Mouse (Mus musculus): ENCODE data around the gene Rft1. TPM values are rescaled to one million over a fixed set of nuclear protein-coding genes. Genes with fewer than 3 reads are reported as not detected.

Rft1 gene
- 10 to 100 TPM; 10.6 to 11.0 TPM for total RNA-seq (2021)
- long read RNA-seq, experiment 1, transcript Rft1-201 (13 exons, 2,387 nt), result major isoform, 7 of 14 reads
- long read RNA-seq, experiment 1, partial matches to known transcripts, result 0 of 14 reads
- long read RNA-seq, experiment 1, other reads (novel, unspliced or antisense), result 5 of 14 reads
- long read RNA-seq, experiment 2, transcript Rft1-201 (13 exons, 2,387 nt), result major isoform, 6 of 12 reads
- long read RNA-seq, experiment 2, partial matches to known transcripts, result 1 of 12 reads
- long read RNA-seq, experiment 2, other reads (novel, unspliced or antisense), result 3 of 12 reads

DNA sequence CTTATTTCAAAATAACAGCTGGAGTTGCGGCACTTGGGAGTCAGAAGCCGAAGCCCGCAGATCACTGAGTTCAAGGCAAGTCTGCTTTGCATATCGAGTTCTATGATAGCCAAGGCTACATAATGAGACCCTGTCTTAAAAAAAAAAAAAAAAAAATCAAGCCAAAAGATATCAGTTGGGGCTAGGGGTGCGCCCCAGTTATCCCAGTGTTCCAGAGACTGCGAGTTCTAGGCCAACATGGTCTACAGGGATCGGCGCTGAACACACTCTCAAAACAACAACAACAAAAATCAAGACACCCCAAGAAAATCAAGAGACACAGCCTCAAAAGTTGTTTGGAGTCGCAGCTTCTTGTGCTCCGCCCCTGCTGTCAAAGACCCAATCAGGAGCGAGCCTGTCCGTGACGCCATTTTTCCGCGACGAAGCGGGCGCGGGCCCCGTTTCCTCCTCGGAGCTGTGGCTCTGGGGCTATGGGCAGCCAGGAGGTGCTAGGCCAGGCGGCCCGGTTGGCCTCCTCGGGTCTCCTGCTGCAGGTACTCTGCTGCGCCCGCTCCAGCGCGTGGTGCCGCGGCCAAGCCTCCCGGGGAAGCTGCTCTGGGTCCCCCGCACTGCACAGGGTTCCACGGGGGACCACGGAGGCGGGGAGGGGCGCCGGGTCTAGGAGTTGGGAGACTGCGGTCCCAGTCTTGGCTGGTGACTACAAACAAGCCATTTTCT lies at the start of gene Rft1:
Rft1 (plus strand) TSS at position 418 of the 717 bp plus-strand sequence.
- peak; percentile 99 for DNase-seq (ENCODE audit: low spot score in 2 of 2)

DNA sequence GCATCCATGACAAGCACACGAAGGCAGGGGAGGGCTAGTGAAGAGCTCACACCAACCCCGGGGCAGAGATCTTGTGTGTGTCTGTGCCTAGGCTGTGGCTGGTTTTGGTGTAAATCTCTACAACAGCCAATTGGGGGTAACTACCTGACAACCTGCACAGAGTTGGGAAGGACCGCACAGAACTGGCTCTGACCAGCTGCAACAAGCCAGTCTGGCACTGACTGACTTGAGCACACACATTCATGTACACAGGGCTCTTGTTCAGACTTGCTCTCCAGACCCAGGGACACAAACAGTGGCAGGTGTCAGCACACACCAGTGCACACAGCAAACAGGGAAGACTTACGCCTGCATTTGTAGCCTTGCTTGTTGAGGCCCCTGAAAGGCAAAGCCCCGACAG lies 47.3 kb upstream of the Rft1 start:
- no peak for DNase-seq (ENCODE audit: low spot score in 2 of 2)

DNA sequence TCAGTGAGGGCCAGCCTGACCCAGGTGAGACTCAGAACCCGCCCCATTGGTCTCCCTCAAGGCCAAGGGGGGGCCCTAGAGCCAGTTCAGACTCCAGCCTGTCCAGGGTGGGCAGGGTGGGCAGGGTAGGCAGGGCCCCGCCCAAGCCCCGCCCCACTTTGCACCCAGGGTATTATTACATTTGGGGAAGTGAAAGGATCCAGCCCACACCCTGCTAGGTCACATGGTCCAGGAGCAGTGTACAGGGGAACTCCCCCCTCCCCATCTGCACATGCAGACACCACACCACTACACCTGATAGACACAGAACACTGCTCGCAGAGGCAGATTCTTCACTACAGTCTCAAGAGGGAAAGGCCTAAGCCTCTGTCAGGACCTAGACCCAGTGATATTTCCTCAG lies 46.5 kb upstream of the Rft1 start:
- no peak for DNase-seq (ENCODE audit: low spot score in 2 of 2)

- DNase-seq (ENCODE audit: low spot score in 2 of 2), result no peak
These were observed 46.0 kb upstream of the Rft1 start for GRCm38 (mm10) chr14:30608176-30608575.

DNA sequence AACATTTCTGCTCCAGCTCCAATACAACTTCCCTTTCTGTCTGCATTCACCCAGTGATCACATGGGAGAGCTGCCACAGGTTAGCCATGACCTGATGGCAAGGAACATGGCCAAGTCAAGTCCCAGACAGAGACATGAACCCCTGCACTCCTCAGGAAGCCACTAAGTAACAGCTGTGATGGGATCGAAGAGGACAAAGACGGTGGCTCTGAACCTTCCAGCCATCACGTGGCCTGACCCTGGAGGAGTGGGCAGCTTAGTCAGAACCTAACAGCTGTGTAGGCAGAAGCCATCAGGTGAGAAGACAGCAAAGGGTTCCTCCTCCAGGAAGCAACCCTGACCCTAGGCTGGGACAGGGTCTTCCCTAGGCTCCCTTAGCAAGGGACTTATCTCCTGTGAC lies 44.7 kb upstream of the Rft1 start:
- DNase-seq (ENCODE audit: low spot score in 2 of 2), result no peak

DNA sequence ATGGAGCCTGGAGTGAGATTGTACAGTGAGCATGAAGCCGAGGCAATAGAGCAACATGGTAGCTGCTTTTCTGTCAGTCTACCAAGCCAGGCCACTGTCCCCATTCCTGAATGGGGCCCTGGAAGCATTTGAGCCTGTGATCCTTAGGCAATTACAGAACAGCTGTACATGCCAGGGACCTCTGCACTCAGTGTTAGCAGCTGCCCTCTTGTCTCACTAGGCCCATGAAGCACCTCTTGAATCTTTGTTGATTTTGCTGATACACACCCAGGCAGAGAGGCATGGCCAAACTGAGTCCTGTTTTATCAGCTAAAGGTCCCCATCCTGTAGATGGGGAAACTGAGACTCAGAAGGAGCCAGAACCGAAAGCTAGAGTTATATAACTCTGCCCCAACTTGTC lies 43.9 kb upstream of the Rft1 start:
- no peak for DNase-seq (ENCODE audit: low spot score in 2 of 2)

DNA sequence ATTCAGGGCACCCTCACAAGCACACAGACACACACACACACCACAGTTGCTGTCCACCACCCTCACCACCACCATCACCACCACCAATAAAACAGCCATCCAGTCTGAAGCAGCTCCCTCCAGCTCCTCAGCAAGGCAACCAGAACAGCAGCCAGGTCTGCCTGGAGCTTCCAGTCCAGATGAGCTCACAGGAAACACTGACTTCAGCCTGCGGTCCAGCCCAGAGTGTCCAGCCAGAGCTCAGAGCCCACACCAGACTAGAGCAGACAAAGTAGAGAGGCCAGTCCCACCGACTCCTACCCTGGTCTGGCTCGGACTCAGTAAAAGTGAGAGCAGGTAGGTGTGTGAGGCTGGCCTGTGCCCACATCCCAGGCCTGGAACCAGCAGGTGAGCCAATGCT lies 43.2 kb upstream of the Rft1 start:
- peak in 1 of 2 experiments; percentile 41 for DNase-seq (ENCODE audit: low spot score in 2 of 2)

- DNase-seq (ENCODE audit: low spot score in 2 of 2), result peak; percentile 86 to 89
These were observed 41.6 kb upstream of the Rft1 start for GRCm38 (mm10) chr14:30612523-30612922.

DNA sequence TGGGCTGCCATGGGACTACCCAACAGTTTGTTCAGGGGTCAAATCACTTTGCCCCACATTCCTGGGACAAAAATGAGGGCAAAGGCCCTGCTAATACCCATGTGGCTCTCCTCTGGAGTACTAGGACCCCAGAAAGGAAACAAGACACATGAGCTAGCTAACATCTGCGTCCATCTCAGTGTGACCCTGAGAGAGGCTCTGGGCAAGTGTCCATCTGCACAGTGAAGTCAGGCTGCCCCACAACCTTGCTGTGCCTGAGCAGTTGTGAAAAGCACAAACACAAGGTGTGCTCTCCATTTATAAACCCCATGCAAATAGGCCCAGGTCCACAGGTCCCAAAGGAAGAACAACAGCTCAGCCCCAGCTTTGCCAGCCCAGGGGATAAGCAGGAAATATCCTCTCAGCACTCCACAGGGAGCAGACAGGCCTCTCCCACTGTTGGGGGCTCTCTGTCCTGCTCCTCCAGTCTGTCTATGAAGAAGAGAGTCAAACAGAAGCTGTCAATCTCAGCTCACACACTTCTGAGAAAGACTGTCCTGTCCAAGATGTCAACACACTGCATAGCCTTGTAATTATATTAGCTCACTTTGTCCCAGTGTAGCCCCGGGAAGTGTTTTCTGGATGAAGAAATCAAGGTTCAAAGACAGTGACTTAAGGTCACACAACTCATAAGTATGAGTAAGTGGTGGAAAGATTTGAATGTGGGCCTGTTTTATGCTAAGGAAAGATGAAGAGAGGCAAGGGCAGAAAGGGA lies 41.0 kb upstream of the Rft1 start:
- DNase-seq (ENCODE audit: low spot score in 2 of 2), result no peak

DNA sequence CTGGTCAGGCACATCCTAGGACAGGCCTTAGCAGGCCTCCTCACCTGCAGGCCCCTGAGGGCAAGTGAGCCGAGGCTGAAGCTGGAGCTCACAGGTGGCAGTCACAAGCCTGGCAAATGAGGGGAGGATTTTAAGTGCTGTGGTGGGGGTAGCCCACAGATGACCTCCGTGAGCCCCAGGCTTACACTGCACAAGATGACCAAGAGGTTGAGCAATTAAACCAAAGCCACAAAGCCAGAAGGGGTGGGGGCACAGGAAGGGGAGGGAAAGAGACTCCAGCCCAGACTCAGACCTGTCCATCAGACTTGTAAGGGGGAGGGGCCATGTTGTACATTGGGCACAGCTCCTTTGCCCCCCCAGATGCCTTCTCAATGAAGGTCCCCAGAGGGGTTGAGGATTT lies 37.4 kb upstream of the Rft1 start:
- DNase-seq (ENCODE audit: low spot score in 2 of 2), result no peak

DNA sequence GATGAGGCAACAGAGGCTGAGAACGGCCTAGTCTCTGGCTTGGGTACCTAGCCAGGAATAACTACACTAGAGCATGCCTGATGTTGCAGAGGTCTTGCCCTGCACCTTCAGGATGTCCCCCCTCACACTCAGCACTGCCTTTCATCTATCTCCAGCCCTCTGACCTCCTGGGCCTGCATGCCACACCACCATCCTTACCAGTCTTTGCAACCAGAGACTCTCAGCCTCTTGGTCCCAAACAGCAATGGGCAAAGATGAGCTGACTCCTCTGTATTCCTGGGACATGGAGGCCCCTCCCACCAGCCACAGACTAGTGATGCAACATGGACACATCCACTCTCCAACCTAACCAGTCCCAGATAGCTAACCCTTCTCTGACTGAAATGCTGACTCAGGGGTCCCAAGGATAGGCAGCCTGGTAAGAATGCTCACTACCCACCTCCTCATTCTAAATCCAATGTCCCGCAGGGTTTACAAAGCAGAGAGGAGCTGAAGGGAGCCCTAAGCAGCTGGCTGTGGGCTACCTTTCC lies 35.3 kb upstream of the Rft1 start:
- DNase-seq (ENCODE audit: low spot score in 2 of 2), result no peak

DNA sequence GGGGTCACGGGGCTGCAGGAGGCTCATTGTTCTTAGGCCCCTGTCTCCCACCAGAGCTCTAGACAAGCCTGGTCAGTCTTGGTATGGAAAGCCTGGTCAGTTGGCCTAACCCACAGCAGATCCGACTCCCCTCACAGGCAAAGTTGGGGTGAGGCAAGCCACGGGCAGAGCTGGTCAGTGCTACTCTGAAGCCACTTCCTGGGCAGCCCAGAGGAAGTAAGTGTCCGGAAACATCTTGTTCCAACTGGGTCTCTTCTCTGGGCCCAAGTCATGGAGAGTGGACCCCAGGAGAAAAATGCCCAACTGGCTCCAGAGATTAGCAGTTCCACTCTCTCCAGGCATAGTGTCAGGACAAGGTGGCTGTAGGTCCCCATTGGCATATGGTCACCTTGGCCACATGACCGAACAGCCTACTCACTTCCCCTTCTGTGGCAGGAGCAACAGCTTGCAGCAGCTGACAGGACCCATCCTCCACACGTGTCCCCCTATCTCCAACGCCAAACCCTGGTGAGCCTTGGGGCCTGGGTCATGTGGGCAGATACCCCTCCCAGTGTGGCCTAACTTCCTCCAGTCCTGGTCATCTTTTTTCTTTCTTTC lies 34.1 kb upstream of the Rft1 start:
- DNase-seq (ENCODE audit: low spot score in 2 of 2), result no peak

- no peak for DNase-seq (ENCODE audit: low spot score in 2 of 2)
These were observed 32.0 kb upstream of the Rft1 start for GRCm38 (mm10) chr14:30622130-30622529.

DNA sequence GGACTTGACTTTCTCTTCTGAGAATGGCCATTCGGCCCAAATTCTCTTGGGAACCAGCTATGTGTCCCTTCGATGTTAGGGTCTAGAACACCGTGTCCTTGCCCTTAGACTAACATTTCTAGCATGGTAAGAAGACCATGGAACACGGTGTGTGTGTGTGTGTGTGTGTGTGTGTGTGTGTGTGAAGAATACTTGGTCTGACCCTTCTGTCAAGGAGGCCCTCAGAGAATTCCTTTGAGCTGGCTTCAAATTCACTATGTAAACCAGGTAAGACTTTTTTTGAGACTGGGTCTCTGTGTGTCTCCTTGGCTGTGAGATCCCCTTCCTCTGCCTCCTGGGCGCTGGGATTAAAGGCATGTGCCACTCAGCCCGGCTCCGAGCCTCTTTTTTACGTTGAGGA lies 31.6 kb upstream of the Rft1 start:
- DNase-seq (ENCODE audit: low spot score in 2 of 2), result no peak

DNA sequence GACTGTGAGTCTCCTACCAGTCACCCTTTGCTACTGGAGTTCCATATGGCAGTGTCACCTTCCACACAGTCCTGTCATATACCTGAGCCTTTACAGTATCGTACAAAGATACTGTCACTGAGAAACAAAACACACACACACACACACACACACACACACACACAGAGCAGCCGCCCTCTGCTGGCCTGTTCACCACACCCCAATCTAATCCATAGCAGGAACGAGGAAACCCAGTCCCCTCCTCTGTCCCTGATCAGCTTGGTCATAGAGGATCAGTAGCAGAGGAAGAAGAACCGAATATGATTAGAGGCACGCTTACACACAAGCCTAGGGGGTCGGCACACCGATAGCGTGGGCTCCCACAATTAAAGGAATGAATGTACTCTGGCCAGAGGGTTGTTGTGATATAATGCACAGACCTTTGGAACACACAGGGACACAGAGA lies 29.9 kb upstream of the Rft1 start:
- DNase-seq (ENCODE audit: low spot score in 2 of 2), result no peak

- DNase-seq (ENCODE audit: low spot score in 2 of 2), result peak; percentile 43 to 62
These were observed 28.9 kb upstream of the Rft1 start for GRCm38 (mm10) chr14:30625131-30625807.

DNA sequence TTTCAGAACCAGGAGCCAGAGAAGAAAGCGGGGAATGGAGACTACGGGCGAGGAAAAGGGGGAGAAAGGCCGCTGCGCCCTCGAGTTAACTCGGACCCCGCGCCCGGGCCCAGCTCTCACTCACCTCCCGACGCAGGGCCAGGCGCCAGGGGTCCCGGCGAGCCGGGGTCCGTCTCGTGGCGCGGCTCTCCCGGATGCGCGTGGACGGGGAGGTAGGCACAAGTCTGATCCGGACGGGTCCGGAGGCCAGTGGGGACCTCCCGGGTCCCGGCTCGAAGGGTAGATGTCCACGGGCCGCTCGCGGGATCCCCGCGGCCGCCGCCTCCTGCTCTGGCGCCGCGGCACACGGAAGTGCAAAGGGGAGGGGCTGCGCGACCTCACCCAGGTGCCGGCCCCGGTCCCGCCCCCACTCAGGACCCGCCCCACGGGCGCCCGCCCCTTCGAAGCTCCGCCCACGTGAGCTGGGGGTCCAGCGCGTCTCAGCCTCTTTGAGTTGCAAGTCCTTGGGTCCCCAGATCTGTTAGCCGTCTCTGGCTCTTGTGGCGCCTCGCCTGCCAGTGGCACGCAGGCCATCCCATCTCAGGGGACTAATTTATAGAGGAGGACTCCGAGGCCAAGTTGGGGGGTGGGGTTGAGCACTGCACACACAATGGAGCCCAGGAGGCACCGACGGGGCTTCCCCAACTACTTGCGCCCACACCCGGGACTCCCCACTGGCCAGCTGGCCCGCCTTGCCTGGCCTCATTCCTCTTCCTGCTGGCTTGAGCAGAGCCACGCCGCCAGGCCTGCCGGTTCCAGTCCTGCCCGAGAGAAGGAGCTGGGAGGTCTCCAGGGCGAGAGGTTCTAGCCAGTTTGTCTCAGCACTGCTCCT lies 28.1 kb upstream of the Rft1 start, which contains the start of gene Prkcd:
Prkcd (minus strand) TSS at position 355 of the 871 bp plus-strand sequence.
- peak; percentile 73 to 79 for DNase-seq (ENCODE audit: low spot score in 2 of 2)

GRCm38 (mm10) chr14:30626756-30627742 lies 27.1 kb upstream of the Rft1 start:
- DNase-seq (ENCODE audit: low spot score in 2 of 2), result no peak
